Mouse (Mus musculus) lung, adult 18-20 months (tissue): ENCODE measurements around the gene Rasal2.

Source experiments
- DNase-seq, 2 experiments: peaks; one replicate each; pipeline ENCODE4 v3.0.0; 2022; ENCODE audit warnings: mixed read lengths in 2 of 2

The Rasal2 gene

GRCm38 (mm10) chr1:157439973-157440641 is 27.7 kb upstream of the Rasal2 start:
- no peak for DNase-seq

GRCm38 (mm10) chr1:157439101-157439500 is 26.7 kb upstream of the Rasal2 start:
- no peak for DNase-seq

- DNase-seq, result no peak
Observed at GRCm38 (mm10) chr1:157438290-157438689, 25.9 kb upstream of the Rasal2 start.

- DNase-seq, result no peak
Observed at GRCm38 (mm10) chr1:157435926-157436325, 23.5 kb upstream of the Rasal2 start.

- DNase-seq, result no peak
Observed at GRCm38 (mm10) chr1:157434404-157434803, 22.0 kb upstream of the Rasal2 start.

- no peak for DNase-seq
Observed at GRCm38 (mm10) chr1:157433316-157433715, 20.9 kb upstream of the Rasal2 start.

GRCm38 (mm10) chr1:157428366-157428765 is 16.0 kb upstream of the Rasal2 start:
- no peak for DNase-seq

GRCm38 (mm10) chr1:157427604-157428003 is 15.2 kb upstream of the Rasal2 start:
- no peak for DNase-seq

- no peak for DNase-seq
Observed at GRCm38 (mm10) chr1:157426933-157427332, 14.5 kb upstream of the Rasal2 start.

GRCm38 (mm10) chr1:157425741-157426427 is 13.5 kb upstream of the Rasal2 start:
- DNase-seq, result no peak

GRCm38 (mm10) chr1:157417861-157418260 is 5.5 kb upstream of the Rasal2 start:
- peak; percentile 43 to 67 for DNase-seq

- no peak for DNase-seq
Observed at GRCm38 (mm10) chr1:157417414-157417813, 5.0 kb upstream of the Rasal2 start.

GRCm38 (mm10) chr1:157416628-157417027 is 4.2 kb upstream of the Rasal2 start:
- DNase-seq, result no peak

- DNase-seq, result no peak
Observed at GRCm38 (mm10) chr1:157415771-157416170, 3.4 kb upstream of the Rasal2 start.

- DNase-seq, result peak; percentile 60 to 71
Observed at GRCm38 (mm10) chr1:157411711-157412380, 549 bp downstream of the Rasal2 start.

- DNase-seq, result no peak
Observed at GRCm38 (mm10) chr1:157411341-157411710, 1.1 kb downstream of the Rasal2 start.

- no peak for DNase-seq
Observed at GRCm38 (mm10) chr1:157410937-157411336, 1.5 kb downstream of the Rasal2 start.

- DNase-seq, result no peak
Observed at GRCm38 (mm10) chr1:157409648-157410047, 2.7 kb downstream of the Rasal2 start.

GRCm38 (mm10) chr1:157388027-157388426 is 24.4 kb downstream of the Rasal2 start:
- no peak for DNase-seq

- no peak for DNase-seq
Observed at GRCm38 (mm10) chr1:157380694-157381093, 31.7 kb downstream of the Rasal2 start.

GRCm38 (mm10) chr1:157370397-157370796 is 42.0 kb downstream of the Rasal2 start:
- no peak for DNase-seq

- no peak for DNase-seq
Observed at GRCm38 (mm10) chr1:157368316-157368715, 44.1 kb downstream of the Rasal2 start.

GRCm38 (mm10) chr1:157346661-157347060 is 65.7 kb downstream of the Rasal2 start:
- no peak for DNase-seq

- no peak for DNase-seq
Observed at GRCm38 (mm10) chr1:157343519-157343918, 68.9 kb downstream of the Rasal2 start.
